Mouse (Mus musculus) limb, embryonic 11.5 days (tissue): ENCODE measurements around the gene Pdhb. TPM values are rescaled to one million over a fixed set of nuclear protein-coding genes. Genes with fewer than 3 reads are reported as not detected.
A peak's percentile ranks its signal among the peaks of the same experiment; 100 is the strongest.

Experiments
- ATAC-seq: fragments of 200-750 bp; cut with Nextera tagmentation; 2 replicates; pipeline ENCODE4 v1.8.0; 2017; ENCODE audit warnings: low read depth; ENCODE audit not compliant: insufficient number of reproducible peaks, low FRiP score, low TSS enrichment
- DNase-seq: peaks from one replicate; pipeline ENCODE4 v3.0.0-alpha.2; 2015; ENCODE audit warnings: low spot score
- H3K27ac ChIP-seq: fragments of 300-500 bp; sonication (generic); replicated peaks from 2 replicates; pipeline ENCODE4 v1.5.1; 2014; ENCODE audit warnings: low read depth, mild to moderate bottlenecking, low read length
- H3K27me3 ChIP-seq: fragments of 300-500 bp; sonication (generic); 2 replicates; pipeline ENCODE4 v1.6.1; 2014; ENCODE audit warnings: mild to moderate bottlenecking, low read length, mixed read lengths; ENCODE audit not compliant: control insufficient read depth, insufficient read depth
- H3K36me3 ChIP-seq: fragments of 300-500 bp; sonication (generic); 2 replicates; pipeline ENCODE4 v1.6.1; 2014; ENCODE audit warnings: mild to moderate bottlenecking, low read length, moderate library complexity, mixed read lengths; ENCODE audit not compliant: control insufficient read depth, insufficient read depth
- H3K4me1 ChIP-seq: fragments of 300-500 bp; sonication (generic); 2 replicates; pipeline ENCODE4 v1.6.1; 2014; ENCODE audit warnings: low read length, mixed read lengths; ENCODE audit not compliant: control insufficient read depth, insufficient read depth
- H3K4me2 ChIP-seq: fragments of 300-500 bp; sonication (generic); 2 replicates; pipeline ENCODE4 v1.6.1; 2014; ENCODE audit warnings: low read depth, mild to moderate bottlenecking, moderate library complexity; ENCODE audit not compliant: severe bottlenecking
- H3K4me3 ChIP-seq: fragments of 300-500 bp; sonication (generic); 2 replicates; pipeline ENCODE4 v1.5.1; 2014; ENCODE audit warnings: low read depth, low read length
- H3K9ac ChIP-seq: fragments of 300-500 bp; sonication (generic); 2 replicates; pipeline ENCODE4 v1.6.1; 2014; ENCODE audit warnings: mild to moderate bottlenecking, low read length
- H3K9me3 ChIP-seq: fragments of 300-500 bp; sonication (generic); 2 replicates; pipeline ENCODE4 v1.6.1; 2016; ENCODE audit warnings: low read length; ENCODE audit not compliant: control insufficient read depth
- whole genome bisulfite sequencing: fragments of 180-500 bp; shearing (Covaris S2); extraction: QIAGEN DNeasy Blood & Tissue Kit; methylation state at CpG from one replicate; pipeline ENCODE4 v1.1.7; 2014; 5-methylcytosine and 5-hydroxymethylcytosine counted together
- polyA plus RNA-seq: library from polyadenylated mRNA; unstranded; fragments of >200 nt; fragmentation: Nextera tagmentation; extraction: Ambion mirVana; gene quantifications from 2 replicates; pipeline ENCODE4 v1.2.1, GENCODE M21; 2014

Pdhb gene
- polyA plus RNA-seq = 210 and 214 TPM in 2 replicates

DNA sequence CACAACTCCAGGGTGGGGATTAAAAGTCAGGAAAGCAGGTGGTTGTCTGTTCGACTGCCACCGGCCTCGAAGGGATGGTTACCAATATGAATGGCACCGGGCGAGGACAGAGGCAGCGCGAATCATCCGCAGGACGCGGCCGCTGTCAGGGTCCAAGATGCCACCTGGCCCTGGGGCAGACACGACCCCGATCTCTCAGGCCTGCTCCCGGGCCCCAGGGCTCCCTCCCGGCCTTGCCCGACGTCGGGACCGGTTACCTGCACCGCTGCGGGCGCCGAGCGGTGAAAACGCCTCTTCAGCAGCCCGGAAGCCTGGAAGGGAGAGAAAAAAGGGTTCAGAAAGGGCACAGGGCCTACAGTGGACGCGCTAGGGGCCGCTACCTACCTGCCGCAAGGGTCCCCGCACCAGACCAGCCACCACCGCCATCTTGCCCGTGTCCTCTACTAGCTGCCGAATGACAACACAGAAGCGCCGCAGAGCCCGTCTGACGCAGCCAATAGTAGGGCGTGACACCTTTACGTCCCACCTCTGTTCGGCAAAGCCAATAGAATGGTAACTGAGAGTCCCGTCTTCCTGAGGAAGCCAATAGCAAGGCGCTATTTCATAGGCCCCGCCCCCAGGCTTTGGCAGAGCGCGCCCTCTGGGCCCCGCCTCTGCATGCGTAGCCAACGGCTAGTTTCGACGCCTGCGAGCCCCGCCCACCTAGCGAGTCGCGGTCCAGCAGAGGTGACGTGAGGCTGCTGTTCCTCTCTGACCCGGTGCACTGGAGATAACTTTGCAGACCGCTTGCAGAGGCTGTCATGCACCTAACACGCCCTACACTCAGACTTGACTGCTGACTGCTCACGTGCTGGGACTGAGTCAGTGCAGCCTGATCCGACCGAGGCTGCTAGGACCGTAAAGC lies at the start of gene Pdhb:
Pdhb (minus strand) TSS at position 519 of the 904 bp plus-strand sequence.
- Histone ChIP-seq H3K27ac (peak within 1 kb of the TSS; percentile 47; the same call in 1 of the 2 replicates), H3K9me3 (no peaks in the 10 kb centered on the region), H3K4me2 (peak within 1 kb of the TSS; percentile 69), H3K4me3 (peak within 1 kb of the TSS; percentile 92), H3K36me3 (peaks cover 10% of the 10 kb centered on the region; the same call in 1 of the 2 replicates), H3K27me3 (no peaks in the 10 kb centered on the region), H3K9ac (peak within 1 kb of the TSS; percentile 93), H3K4me1 (peaks cover 4% of the 10 kb centered on the region)
- under 1% methylated on average over 64 of the region's 64 CpGs for WGBS
- ATAC-seq (peak; percentile 100), DNase-seq (peak; percentile 98)

- WGBS = 96% methylated on average over 16 of the region's 16 CpGs
- no peak for ATAC-seq
Observed at GRCm38 (mm10) chr14:8222561-8222960, 49.7 kb upstream of the Pdhb start.

GRCm38 (mm10) chr14:8220912-8221311 lies 48.1 kb upstream of the Pdhb start:
- DNase-seq (no peak), ATAC-seq (no peak)
- Histone ChIP-seq H3K27me3 (no peaks in the 10 kb centered on the region), H3K9ac (no peak overlapping the region), H3K36me3 (no peaks in the 10 kb centered on the region), H3K9me3 (no peaks in the 10 kb centered on the region), H3K4me3 (no peak overlapping the region), H3K27ac (no peak overlapping the region), H3K4me1 (peaks cover 9% of the 10 kb centered on the region), H3K4me2 (no peak overlapping the region)
- 94% methylated on average over 2 of the region's 2 CpGs for WGBS

More at GRCm38 (mm10) chr14:8222561-8222960, 49.7 kb upstream of the Pdhb start:
- DNase-seq = no peak
- H3K4me2 ChIP-seq = no peak overlapping the region
- H3K4me3 ChIP-seq = no peak overlapping the region
- no peak overlapping the region for H3K9ac ChIP-seq
- no peaks in the 10 kb centered on the region for H3K27me3 ChIP-seq
- no peaks in the 10 kb centered on the region for H3K9me3 ChIP-seq
- H3K36me3 ChIP-seq = no peaks in the 10 kb centered on the region
- no peak overlapping the region for H3K27ac ChIP-seq
- H3K4me1 ChIP-seq = peaks cover 9% of the 10 kb centered on the region

DNA sequence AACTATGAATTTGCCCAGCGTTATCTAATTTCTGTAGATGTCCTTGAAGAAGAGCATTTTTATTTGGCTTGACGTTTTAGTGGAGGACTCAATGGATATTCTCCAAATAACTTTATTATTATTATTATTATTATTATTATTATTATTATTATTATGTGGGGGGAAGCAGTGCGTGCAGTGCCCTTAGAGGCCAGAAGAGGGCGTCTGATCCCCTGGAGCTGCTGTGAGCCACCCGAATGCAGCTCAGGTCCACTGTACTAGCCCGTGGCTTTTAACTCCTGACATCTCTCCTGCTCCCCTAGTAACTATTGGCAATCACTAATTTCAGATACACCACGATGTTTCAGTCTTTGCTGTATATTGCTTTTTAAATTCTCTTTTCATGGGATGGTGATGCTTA lies 47.5 kb upstream of the Pdhb start:
- peaks cover 15% of the 10 kb centered on the region for H3K4me1 ChIP-seq
- H3K27me3 ChIP-seq = no peaks in the 10 kb centered on the region
- no peak overlapping the region for H3K27ac ChIP-seq
- WGBS = 72% methylated on average over 7 of the region's 7 CpGs
- ATAC-seq (no peak), DNase-seq (no peak)
- no peak overlapping the region for H3K4me3 ChIP-seq
- H3K36me3 ChIP-seq = no peaks in the 10 kb centered on the region
- H3K9me3 ChIP-seq = no peaks in the 10 kb centered on the region
- H3K9ac ChIP-seq = no peak overlapping the region
- no peak overlapping the region for H3K4me2 ChIP-seq

DNA sequence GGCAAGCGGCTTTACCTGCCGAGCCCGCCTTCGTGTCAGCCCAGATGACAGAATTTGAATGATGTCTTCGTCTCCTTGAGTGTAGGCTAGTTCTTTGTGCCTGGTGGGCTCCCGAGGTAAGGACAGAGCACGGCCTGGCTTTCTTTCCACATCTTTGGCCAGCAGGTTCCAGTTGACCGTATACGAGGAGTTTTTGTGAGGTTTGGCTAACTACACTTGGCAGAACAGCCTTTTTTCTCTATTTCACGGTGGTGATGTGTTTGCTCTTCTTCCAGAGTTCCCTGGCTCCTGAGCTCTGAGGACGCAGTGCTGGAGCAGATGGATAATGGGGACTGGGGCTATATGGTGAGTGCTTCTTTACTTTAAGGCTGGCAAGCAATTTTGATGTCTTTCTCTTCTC lies 47.1 kb upstream of the Pdhb start:
- ATAC-seq (no peak), DNase-seq (no peak)
- no peaks in the 10 kb centered on the region for H3K36me3 ChIP-seq
- 81% methylated on average over 11 of the region's 11 CpGs for WGBS
- no peak overlapping the region for H3K9ac ChIP-seq
- no peak overlapping the region for H3K4me3 ChIP-seq
- H3K27me3 ChIP-seq = no peaks in the 10 kb centered on the region
- H3K27ac ChIP-seq = no peak overlapping the region
- no peak overlapping the region for H3K4me2 ChIP-seq
- peaks cover 15% of the 10 kb centered on the region for H3K4me1 ChIP-seq
- no peaks in the 10 kb centered on the region for H3K9me3 ChIP-seq

DNA sequence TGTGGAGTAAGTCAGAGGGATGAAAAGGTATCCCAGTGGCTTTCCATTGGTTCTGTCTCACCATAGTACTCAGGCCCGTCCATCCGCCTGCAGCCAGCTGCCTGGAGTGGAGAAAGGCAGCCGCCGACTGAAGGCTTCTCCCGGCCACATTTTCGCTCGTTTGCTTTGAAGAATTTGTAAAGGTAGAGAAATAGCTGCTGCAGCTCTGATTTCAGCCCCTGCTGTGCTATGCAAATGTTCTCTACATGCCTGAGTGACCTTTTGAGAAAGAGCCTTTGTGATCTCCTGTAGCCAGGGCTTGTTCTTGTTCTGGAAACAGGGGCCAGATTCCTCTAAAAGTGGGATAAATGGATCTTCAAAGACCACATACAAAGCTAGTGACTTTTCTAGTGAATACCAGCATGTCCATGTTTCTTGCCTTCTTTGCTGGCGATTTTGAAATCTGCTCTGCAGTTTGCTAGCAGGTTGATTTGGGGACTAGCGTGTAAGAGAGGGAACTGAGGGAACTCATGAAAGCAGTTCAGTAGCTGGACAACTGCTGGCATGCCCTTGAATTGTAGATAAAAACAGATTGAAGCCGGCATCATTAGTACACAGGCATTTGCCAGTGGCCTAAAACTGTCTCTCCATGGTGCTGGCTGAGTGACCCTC lies 46.0 kb upstream of the Pdhb start:
- Histone ChIP-seq H3K4me3 (no peak overlapping the region), H3K9ac (no peak overlapping the region), H3K9me3 (no peaks in the 10 kb centered on the region), H3K36me3 (no peaks in the 10 kb centered on the region), H3K27ac (no peak overlapping the region), H3K27me3 (no peaks in the 10 kb centered on the region), H3K4me2 (no peak overlapping the region), H3K4me1 (peaks cover 19% of the 10 kb centered on the region)
- 28% methylated on average over 10 of the region's 10 CpGs for WGBS
- DNase-seq (no peak), ATAC-seq (no peak)

DNA sequence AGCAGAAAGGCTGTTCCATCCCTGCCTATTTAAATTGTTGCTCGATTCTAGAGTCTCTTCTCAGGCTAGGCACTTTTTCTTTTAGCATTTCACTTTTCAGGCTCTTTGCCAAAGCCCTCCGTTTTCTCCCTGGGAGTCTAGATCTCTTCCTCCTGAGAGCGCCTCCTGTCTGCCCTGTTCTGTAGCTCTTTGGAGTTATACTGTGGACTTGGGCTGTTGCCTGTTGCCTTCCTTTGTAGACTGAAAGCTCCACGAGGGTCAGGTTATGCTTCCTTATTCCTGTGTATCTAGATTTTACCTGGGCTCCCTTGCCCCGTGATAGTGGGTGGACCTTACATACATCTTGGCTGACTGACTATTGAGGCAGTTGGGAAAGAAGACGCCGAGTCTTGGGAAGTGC lies 45.4 kb upstream of the Pdhb start:
- no peaks in the 10 kb centered on the region for H3K9me3 ChIP-seq
- DNase-seq (no peak), ATAC-seq (no peak)
- H3K36me3 ChIP-seq = no peaks in the 10 kb centered on the region
- no peaks in the 10 kb centered on the region for H3K27me3 ChIP-seq
- H3K4me2 ChIP-seq = no peak overlapping the region
- H3K27ac ChIP-seq = no peak overlapping the region
- peaks cover 19% of the 10 kb centered on the region for H3K4me1 ChIP-seq
- WGBS = 67% methylated on average over 7 of the region's 7 CpGs
- no peak overlapping the region for H3K4me3 ChIP-seq
- no peak overlapping the region for H3K9ac ChIP-seq

DNA sequence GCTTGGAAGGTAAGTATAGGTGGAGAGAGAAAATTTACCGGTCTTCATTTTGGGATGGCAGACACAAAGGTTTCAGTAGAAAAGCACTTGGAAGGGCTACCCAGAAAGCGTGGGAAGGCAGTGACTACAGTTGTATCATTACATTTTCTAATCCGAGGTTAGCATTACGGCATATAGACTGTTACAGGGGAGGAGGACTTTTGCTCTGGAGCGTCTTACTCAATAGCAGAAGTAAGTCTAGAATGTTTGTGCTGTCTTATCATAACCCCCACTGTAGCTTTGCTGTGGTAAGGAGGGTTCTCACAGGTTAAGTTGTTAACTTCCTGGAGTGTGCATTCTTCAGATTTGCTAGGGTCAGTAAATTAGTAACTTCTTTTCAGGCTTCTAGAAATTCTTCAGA lies 43.3 kb upstream of the Pdhb start:
- DNase-seq (no peak), ATAC-seq (no peak)
- H3K4me2 ChIP-seq = no peak overlapping the region
- peaks cover 19% of the 10 kb centered on the region for H3K4me1 ChIP-seq
- no peak overlapping the region; the same call in 1 of the 2 replicates for H3K9ac ChIP-seq
- no peak overlapping the region for H3K27ac ChIP-seq
- H3K27me3 ChIP-seq = no peaks in the 10 kb centered on the region
- H3K4me3 ChIP-seq = no peak overlapping the region
- no peaks in the 10 kb centered on the region for H3K9me3 ChIP-seq
- 73% methylated on average over 5 of the region's 5 CpGs for WGBS
- no peaks in the 10 kb centered on the region for H3K36me3 ChIP-seq
